Mouse (Mus musculus) kidney, embryonic 14.5 days (tissue): ENCODE results near the gene Rbm39. TPM values are rescaled to one million over a fixed set of nuclear protein-coding genes. Genes with fewer than 3 reads are reported as not detected.

Experiments
- polyA plus RNA-seq: library from polyadenylated mRNA; unstranded; fragments of >200 nt; fragmentation: Nextera tagmentation; extraction: Ambion mirVana; gene quantifications from 2 replicates; pipeline ENCODE4 v1.2.1, GENCODE M21; 2014

The Rbm39 gene
- polyA plus RNA-seq, 1 experiment from 2014 or later: 683 TPM

Other genes starting within 250 kb of the Rbm39 start
- 56.3 and 66.3 TPM in 2 replicates for gene Uqcc1, start 249.9 kb downstream of the Rbm39 start, polyA plus RNA-seq
- gene Gm15557, start 239.5 kb downstream of the Rbm39 start, polyA plus RNA-seq: not detected in 2 replicates
- gene Gdf5, start 234.9 kb downstream of the Rbm39 start, polyA plus RNA-seq: 0.19 and 0.53 TPM in 2 replicates
- 14.1 and 24.4 TPM in 2 replicates for gene Cep250, start 223.8 kb downstream of the Rbm39 start, polyA plus RNA-seq
- 1.2 and 1.7 TPM in 2 replicates for gene 6430550D23Rik, start 172.3 kb downstream of the Rbm39 start, polyA plus RNA-seq
- 225 and 244 TPM in 2 replicates for gene Ergic3, start 172.2 kb downstream of the Rbm39 start, polyA plus RNA-seq
- 0.16 and 0.17 TPM in 2 replicates for gene Fer1l4, start 127.3 kb downstream of the Rbm39 start, polyA plus RNA-seq
- gene Spag4, start 115.1 kb downstream of the Rbm39 start, polyA plus RNA-seq: 2.3 and 3.1 TPM in 2 replicates
- gene Cpne1, start 68.3 kb downstream of the Rbm39 start, polyA plus RNA-seq: 39.6 and 57.5 TPM in 2 replicates
- gene Rbm12, start 68.3 kb downstream of the Rbm39 start, polyA plus RNA-seq: 15.5 and 37.2 TPM in 2 replicates
- 3.4 and 13.2 TPM in 2 replicates for gene Gm28036, start 53.1 kb downstream of the Rbm39 start, polyA plus RNA-seq
- 417 and 550 TPM in 2 replicates for gene Romo1, start 36.2 kb downstream of the Rbm39 start, polyA plus RNA-seq
- 40.8 and 44.6 TPM in 2 replicates for gene Nfs1, start 36.1 kb downstream of the Rbm39 start, polyA plus RNA-seq
- 68.8 and 71.7 TPM in 2 replicates for gene Phf20, start 16.2 kb upstream of the Rbm39 start, polyA plus RNA-seq
- gene Cnbd2, start 132.1 kb upstream of the Rbm39 start, polyA plus RNA-seq: 4.5 and 6.4 TPM in 2 replicates
- gene Scand1, start 132.5 kb upstream of the Rbm39 start, polyA plus RNA-seq: 74.2 TPM in 2 replicates
- gene Epb41l1, start 240.7 kb upstream of the Rbm39 start, polyA plus RNA-seq: 2.5 and 3.1 TPM in 2 replicates